Mouse (Mus musculus): ENCODE measurements at regions not wholly inside any gene's neighbourhood (a gene's known extent, or its start where the extent isn't known, plus 50 kb on each side); places are given as distances from the start of the nearest gene placed in this dataset.

GRCm38 (mm10) chr8:8938536-8938935 lies 248.2 kb upstream of the Arglu1 start:
- no peaks in the 10 kb centered on the region for H3K36me3 ChIP-seq
- no peak overlapping the region for H3K4me3 ChIP-seq (replicated peaks)
- H3K9ac ChIP-seq, result no peak overlapping the region
- H3K4me1 ChIP-seq (replicated peaks), result no peaks in the 10 kb centered on the region
- no peak overlapping the region for H3K4me2 ChIP-seq (replicated peaks)
- H3K9me3 ChIP-seq, result no peaks in the 10 kb centered on the region
- WGBS, result 80% methylated on average over 7 of the region's 7 CpGs
- no peaks in the 10 kb centered on the region for H3K27me3 ChIP-seq (replicated peaks)
- H3K27ac ChIP-seq, result no peak overlapping the region
- ATAC-seq, result no peak

DNA sequence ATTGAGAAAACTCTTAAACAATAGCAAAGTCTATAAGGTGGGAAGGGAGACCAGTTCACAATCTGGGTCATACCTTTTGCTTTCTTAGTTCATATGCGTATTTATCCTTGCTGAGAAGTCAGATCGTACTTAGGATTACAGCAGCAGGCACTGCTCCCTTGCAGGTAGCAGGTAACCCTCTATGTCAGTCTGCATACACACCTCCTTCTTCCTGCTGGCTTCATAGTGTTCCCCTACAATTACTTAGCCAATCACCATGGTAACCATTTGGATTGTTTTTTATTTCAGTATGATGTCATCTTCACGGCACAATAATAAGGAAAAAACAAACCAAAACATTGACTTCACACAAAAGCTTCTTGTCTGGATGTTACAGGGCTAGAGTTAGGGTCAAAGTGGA lies 242.1 kb upstream of the Arglu1 start:
- no peak for ATAC-seq
- Histone ChIP-seq H3K36me3 (no peaks in the 10 kb centered on the region), H3K27me3 (replicated peaks) (no peaks in the 10 kb centered on the region), H3K4me2 (replicated peaks) (no peak overlapping the region), H3K4me1 (replicated peaks) (no peaks in the 10 kb centered on the region), H3K9ac (no peak overlapping the region), H3K9me3 (no peaks in the 10 kb centered on the region), H3K27ac (no peak overlapping the region), H3K4me3 (replicated peaks) (no peak overlapping the region)
- WGBS, result 78% methylated on average over 3 of the region's 3 CpGs

- Histone ChIP-seq H3K9me3 (no peaks in the 10 kb centered on the region), H3K27ac (no peak overlapping the region), H3K4me3 (replicated peaks) (no peak overlapping the region), H3K9ac (no peak overlapping the region), H3K4me1 (replicated peaks) (no peaks in the 10 kb centered on the region), H3K4me2 (replicated peaks) (no peak overlapping the region), H3K36me3 (no peaks in the 10 kb centered on the region), H3K27me3 (replicated peaks) (no peaks in the 10 kb centered on the region)
- 64% methylated on average over 6 of the region's 6 CpGs for WGBS
- no peak for ATAC-seq
Measured at GRCm38 (mm10) chr8:8931746-8932145, 241.4 kb upstream of the Arglu1 start.

DNA sequence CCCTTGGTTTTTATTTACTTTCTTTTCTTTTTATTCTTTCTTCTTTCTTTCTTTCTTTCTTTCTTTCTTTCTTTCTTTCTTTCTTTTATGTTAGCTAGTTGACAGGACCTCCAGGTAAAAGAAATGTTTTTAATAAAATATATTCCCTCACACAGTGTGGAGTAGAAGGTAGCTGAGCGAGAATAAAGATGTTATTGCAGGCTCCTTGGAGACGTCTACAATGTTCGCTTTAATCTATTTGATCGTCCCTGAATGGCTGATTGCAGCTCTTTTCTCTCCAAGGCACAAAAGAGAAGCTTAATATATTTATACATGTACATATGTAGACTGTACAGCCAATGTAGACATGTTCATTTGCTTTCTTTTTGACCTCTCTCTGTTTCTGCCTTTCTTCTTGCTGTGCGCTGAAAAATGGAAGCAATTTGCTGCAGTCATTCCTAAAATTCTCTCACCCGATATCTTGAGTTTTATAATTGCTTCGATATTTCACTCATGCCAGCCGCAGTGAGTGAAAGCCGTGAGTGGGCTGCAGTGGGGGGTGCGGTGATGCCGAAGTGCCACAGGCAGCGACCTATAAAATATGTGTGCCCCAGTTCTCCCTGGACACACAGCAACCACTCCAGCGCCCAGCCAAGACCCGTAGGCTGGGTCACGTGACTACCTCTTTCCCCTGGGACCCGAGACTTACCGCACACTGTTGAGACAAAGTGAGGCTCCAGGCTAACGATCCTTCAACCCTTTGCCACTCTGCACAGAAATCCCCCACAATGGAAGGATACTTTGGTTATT lies 237.9 kb upstream of the Arglu1 start:
- no peak overlapping the region for H3K9ac ChIP-seq
- no peak for ATAC-seq
- WGBS, result 91% methylated on average over 18 of the region's 18 CpGs

GRCm38 (mm10) chr8:8921446-8921845 lies 231.1 kb upstream of the Arglu1 start:
- Histone ChIP-seq H3K4me2 (replicated peaks) (no peak overlapping the region), H3K27me3 (replicated peaks) (no peaks in the 10 kb centered on the region), H3K27ac (no peak overlapping the region), H3K4me1 (replicated peaks) (no peaks in the 10 kb centered on the region), H3K9me3 (no peaks in the 10 kb centered on the region), H3K4me3 (replicated peaks) (no peak overlapping the region), H3K36me3 (no peaks in the 10 kb centered on the region), H3K9ac (no peak overlapping the region)
- ATAC-seq, result no peak
- 66% methylated on average over 2 of the region's 2 CpGs for WGBS

More for the DNA sequence above, 237.9 kb upstream of the Arglu1 start:
- Histone ChIP-seq H3K4me1 (replicated peaks) (no peaks in the 10 kb centered on the region), H3K36me3 (no peaks in the 10 kb centered on the region), H3K9me3 (no peaks in the 10 kb centered on the region), H3K27me3 (replicated peaks) (no peaks in the 10 kb centered on the region), H3K27ac (no peak overlapping the region), H3K4me3 (replicated peaks) (no peak overlapping the region), H3K4me2 (replicated peaks) (no peak overlapping the region)

DNA sequence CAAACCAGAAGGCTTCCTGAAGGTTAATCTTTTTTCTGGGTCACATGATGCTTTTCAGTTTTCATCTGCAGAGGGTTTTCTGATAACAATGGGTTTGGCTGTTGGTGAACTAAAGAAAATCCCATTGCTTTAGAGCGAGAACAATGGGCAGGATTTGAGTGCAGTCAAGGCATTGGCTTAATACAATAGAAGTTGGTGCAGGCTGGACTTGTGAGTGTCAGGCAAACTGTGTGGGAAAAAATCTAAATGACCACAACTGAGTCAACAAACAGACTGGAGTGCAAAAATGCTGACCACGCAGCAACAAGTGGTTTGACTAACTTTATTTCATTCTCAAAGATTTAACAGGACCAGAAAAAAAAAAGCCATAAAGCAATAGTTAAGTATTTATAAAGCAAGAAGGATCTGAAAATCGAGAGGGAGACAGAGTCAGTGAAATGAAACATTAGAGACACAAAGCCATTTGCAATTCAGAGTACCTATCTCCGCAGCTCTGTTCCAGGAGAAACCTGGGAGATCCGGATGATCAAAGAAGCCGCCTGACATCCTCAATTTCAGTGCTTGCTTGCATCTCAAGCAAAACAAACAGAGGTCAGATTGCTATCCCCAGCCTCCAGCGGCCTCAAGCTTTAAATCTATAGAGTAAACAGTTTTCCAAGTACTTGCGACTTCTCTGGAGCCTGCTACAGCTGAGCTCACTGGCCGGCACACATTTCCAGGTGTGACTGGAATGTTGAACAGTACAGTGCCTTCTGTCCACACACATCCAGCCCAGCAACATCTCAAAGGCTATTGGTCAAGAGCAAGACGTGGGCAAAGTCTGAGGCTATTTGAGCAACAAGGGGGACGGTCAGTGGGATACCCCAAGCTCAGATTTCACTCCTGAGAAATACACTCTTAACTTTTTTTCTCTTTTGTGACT lies 229.5 kb upstream of the Arglu1 start:
- Histone ChIP-seq H3K4me2 (replicated peaks) (no peak overlapping the region), H3K4me1 (replicated peaks) (no peaks in the 10 kb centered on the region), H3K36me3 (no peaks in the 10 kb centered on the region), H3K9ac (no peak overlapping the region), H3K27ac (no peak overlapping the region), H3K9me3 (no peaks in the 10 kb centered on the region), H3K27me3 (replicated peaks) (no peaks in the 10 kb centered on the region), H3K4me3 (replicated peaks) (no peak overlapping the region)
- ATAC-seq, result no peak
- WGBS, result 25% methylated on average over 11 of the region's 11 CpGs

DNA sequence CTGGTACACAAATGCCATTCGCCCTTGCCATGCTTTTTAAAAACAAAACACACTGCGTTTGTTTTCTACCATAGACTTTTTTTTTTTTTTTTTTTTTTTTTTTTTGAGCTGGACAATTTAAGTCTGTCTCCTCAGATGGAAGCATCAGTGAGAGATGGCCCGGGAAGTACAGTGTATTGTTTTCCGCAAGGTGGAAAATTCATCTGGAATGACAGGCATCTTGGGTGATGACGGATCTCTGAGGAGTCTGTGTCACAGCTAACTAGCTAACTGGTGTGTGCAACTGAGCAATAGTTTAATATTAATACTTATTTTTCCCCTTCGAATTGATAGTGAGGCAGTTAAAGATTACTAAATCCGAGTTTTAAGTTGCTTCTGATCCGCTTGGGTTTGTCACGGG lies 228.7 kb upstream of the Arglu1 start:
- no peaks in the 10 kb centered on the region for H3K9me3 ChIP-seq
- 77% methylated on average over 9 of the region's 9 CpGs for WGBS
- H3K4me1 ChIP-seq (replicated peaks), result no peaks in the 10 kb centered on the region
- ATAC-seq, result no peak
- no peak overlapping the region for H3K27ac ChIP-seq
- no peaks in the 10 kb centered on the region for H3K27me3 ChIP-seq (replicated peaks)
- H3K4me2 ChIP-seq (replicated peaks), result no peak overlapping the region
- H3K4me3 ChIP-seq (replicated peaks), result no peak overlapping the region
- no peak overlapping the region for H3K9ac ChIP-seq
- H3K36me3 ChIP-seq, result no peaks in the 10 kb centered on the region

DNA sequence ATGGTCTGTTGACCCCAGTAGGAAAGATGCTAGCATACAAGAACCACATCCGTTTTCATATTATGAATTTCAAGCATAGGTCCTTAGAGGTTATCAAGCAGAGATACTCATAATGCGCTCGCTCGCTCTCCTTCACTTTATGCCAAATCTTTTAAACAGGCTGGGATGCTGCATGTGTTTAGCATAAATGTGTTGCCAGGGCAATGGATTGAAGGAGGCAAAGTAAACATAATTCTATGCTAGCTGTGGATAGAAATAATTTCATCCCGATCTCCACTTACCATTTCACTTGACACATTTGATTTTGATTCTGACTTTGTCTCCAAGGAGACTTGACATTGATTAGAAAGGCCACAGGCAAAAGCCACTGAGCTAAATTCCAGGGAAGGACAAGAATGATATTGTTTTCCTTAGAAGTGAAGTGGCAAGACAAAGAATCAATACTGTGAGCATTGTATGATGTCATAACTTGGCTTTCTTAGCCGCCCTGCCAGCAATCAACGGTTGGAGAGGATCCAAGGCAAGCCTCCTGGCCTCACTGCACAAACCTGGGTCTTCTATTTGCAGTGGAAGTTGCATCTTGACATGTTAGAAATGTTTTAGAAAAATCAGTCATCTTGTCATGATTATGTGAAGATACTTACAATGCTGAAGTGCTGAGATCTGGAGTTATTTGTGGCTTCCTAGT lies 217.3 kb upstream of the Arglu1 start:
- no peaks in the 10 kb centered on the region for H3K36me3 ChIP-seq
- H3K27me3 ChIP-seq (replicated peaks), result no peaks in the 10 kb centered on the region
- H3K27ac ChIP-seq, result no peak overlapping the region
- no peaks in the 10 kb centered on the region for H3K4me1 ChIP-seq (replicated peaks)
- H3K4me2 ChIP-seq (replicated peaks), result no peak overlapping the region
- no peak overlapping the region for H3K4me3 ChIP-seq (replicated peaks)
- H3K9ac ChIP-seq, result no peak overlapping the region
- no peaks in the 10 kb centered on the region for H3K9me3 ChIP-seq
- no peak for ATAC-seq
- 70% methylated on average over 7 of the region's 7 CpGs for WGBS

DNA sequence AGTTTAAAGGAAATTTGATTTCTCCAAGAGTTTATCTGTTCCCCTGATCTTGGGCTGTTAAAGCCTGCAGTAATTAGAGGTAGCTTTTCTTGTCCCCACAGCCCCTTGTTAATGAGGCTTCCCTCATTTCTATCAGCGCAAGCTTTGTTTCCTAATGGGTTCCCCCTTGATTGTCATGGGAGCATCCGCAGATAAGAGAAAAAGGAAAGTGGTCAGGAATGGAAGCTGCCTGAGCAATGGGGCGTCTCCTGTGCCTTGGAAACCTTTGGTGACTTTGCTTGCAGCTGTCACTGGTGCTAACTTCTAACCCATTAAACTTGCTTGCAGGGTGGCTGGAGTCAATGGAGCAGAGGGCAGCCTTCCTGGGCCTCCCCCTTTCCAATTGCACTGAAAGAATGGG lies 202.7 kb upstream of the Arglu1 start:
- Histone ChIP-seq H3K9me3 (no peaks in the 10 kb centered on the region), H3K9ac (no peak overlapping the region), H3K27ac (no peak overlapping the region), H3K4me2 (replicated peaks) (no peak overlapping the region), H3K27me3 (replicated peaks) (no peaks in the 10 kb centered on the region), H3K4me3 (replicated peaks) (no peak overlapping the region), H3K4me1 (replicated peaks) (no peaks in the 10 kb centered on the region), H3K36me3 (no peaks in the 10 kb centered on the region)
- 44% methylated on average over 3 of the region's 3 CpGs for WGBS
- no peak for ATAC-seq

DNA sequence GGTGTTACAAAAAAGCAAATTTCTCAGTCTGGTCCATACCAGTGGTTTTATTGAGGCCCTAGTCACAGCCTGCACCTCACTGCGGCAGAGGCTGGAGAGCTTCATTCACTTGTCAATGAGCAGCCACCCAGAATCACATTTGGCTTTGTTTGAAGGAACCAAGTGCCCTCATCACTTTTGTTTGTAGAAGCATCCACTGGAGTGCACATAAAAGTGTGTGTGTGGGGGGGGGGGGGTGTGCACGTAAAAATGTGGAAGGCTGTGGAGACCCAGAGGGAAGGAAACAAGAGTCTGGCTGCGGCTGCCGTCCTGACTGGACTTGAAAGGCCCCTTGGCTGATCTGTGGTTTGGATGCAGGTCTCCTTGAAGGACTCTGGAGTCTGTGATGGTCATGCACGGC lies 187.0 kb upstream of the Arglu1 start:
- no peak overlapping the region for H3K27ac ChIP-seq
- H3K4me3 ChIP-seq (replicated peaks), result no peak overlapping the region
- H3K27me3 ChIP-seq (replicated peaks), result no peaks in the 10 kb centered on the region; the same call in 1 of the 2 replicates
- 42% methylated on average over 5 of the region's 5 CpGs for WGBS
- H3K9ac ChIP-seq, result no peak overlapping the region
- no peak overlapping the region for H3K4me2 ChIP-seq (replicated peaks)
- no peaks in the 10 kb centered on the region for H3K36me3 ChIP-seq
- H3K9me3 ChIP-seq, result no peaks in the 10 kb centered on the region
- ATAC-seq, result no peak
- H3K4me1 ChIP-seq (replicated peaks), result no peaks in the 10 kb centered on the region

GRCm38 (mm10) chr8:8876879-8877278 lies 186.6 kb upstream of the Arglu1 start:
- Histone ChIP-seq H3K4me3 (replicated peaks) (no peak overlapping the region), H3K27me3 (replicated peaks) (no peaks in the 10 kb centered on the region; the same call in 1 of the 2 replicates), H3K4me1 (replicated peaks) (no peaks in the 10 kb centered on the region), H3K36me3 (no peaks in the 10 kb centered on the region), H3K9ac (no peak overlapping the region), H3K27ac (no peak overlapping the region), H3K9me3 (no peaks in the 10 kb centered on the region), H3K4me2 (replicated peaks) (no peak overlapping the region)
- WGBS, result 53% methylated on average over 9 of the region's 9 CpGs
- ATAC-seq, result no peak

GRCm38 (mm10) chr8:8876469-8876868 lies 186.1 kb upstream of the Arglu1 start:
- no peaks in the 10 kb centered on the region; the same call in 1 of the 2 replicates for H3K27me3 ChIP-seq (replicated peaks)

More at GRCm38 (mm10) chr8:8876469-8876868, 186.1 kb upstream of the Arglu1 start:
- Histone ChIP-seq H3K27ac (no peak overlapping the region), H3K9ac (no peak overlapping the region), H3K4me2 (replicated peaks) (no peak overlapping the region), H3K4me3 (replicated peaks) (no peak overlapping the region), H3K36me3 (no peaks in the 10 kb centered on the region), H3K4me1 (replicated peaks) (no peaks in the 10 kb centered on the region), H3K9me3 (no peaks in the 10 kb centered on the region)
- 83% methylated on average over 6 of the region's 6 CpGs for WGBS
- ATAC-seq, result no peak
